Comparison of ENCODE assay signal across 10 mouse cellular contexts in genomic region chr6:119466921-119467784, GRCm38 (mm10). TPM values are rescaled to one million over a fixed set of nuclear protein-coding genes. Genes with fewer than 3 reads are reported as not detected.
DNase-seq lines count a peak whose midpoint lies in the region; ATAC-seq and TF ChIP-seq lines count a peak whose summit lies in the region.
"Had no signal": no experiment of that assay in that cellular context is flagged by ENCODE, and none has a peak within 500 bp of the region (broad histone marks: within the 10 kb centered on the region; RNA-seq: fewer than 3 reads in every experiment).

No protein-coding gene starts in this region.

- intact Hi-C loops in gastrocnemius, adult 2 months (cut with DNase I), result no loop called here
- intact Hi-C loops in gastrocnemius, postnatal 14 days (cut with DNase I; ENCODE audit: low total_unique reads), result no loop called here

- no peak overlapping the region for H3K9ac ChIP-seq in heart, embryonic 15.5 days
- no peak overlapping the region for H3K9ac ChIP-seq in forebrain, embryonic 15.5 days (replicated peaks)
- H3K9ac ChIP-seq: forebrain, postnatal 0 days; limb, embryonic 13.5 days had no signal

- no peaks in the 10 kb centered on the region for H3K9me3 ChIP-seq in heart, embryonic 15.5 days (replicated peaks)
- no peaks in the 10 kb centered on the region for H3K9me3 ChIP-seq in limb, embryonic 10.5 days (replicated peaks)
- H3K9me3 ChIP-seq in forebrain, embryonic 15.5 days, result no peaks in the 10 kb centered on the region
- H3K9me3 ChIP-seq: limb, embryonic 13.5 days had no signal

- WGBS in heart, embryonic 15.5 days, result 35% methylated on average over 10 of the region's 10 CpGs
- 67% methylated on average over 10 of the region's 10 CpGs for WGBS in limb, embryonic 10.5 days
- 77% methylated on average over 10 of the region's 10 CpGs for WGBS in forebrain, embryonic 15.5 days

- no peak for TF ChIP-seq CTCF in gastrocnemius, adult 2 months (IDR thresholded peaks at IDR 0.05)

- H3K4me2 ChIP-seq in heart, embryonic 15.5 days, result no peak overlapping the region
- no peak overlapping the region for H3K4me2 ChIP-seq in forebrain, embryonic 15.5 days (replicated peaks)
- H3K4me2 ChIP-seq: limb, embryonic 13.5 days had no signal

- H3K4me1 ChIP-seq in heart, embryonic 15.5 days (replicated peaks), result peaks cover 9% of the 10 kb centered on the region
- peaks cover 10% of the 10 kb centered on the region for H3K4me1 ChIP-seq in limb, embryonic 10.5 days
- H3K4me1 ChIP-seq in forebrain, embryonic 15.5 days, result no peaks in the 10 kb centered on the region
- H3K4me1 ChIP-seq: limb, embryonic 13.5 days had no signal

- no peaks in the 10 kb centered on the region for H3K36me3 ChIP-seq in heart, embryonic 15.5 days
- H3K36me3 ChIP-seq in limb, embryonic 10.5 days, result 0 out of 2 replicates have a peak, but pooled peaks cover 3% of the 10 kb centered on the region
- no peaks in the 10 kb centered on the region for H3K36me3 ChIP-seq in forebrain, embryonic 15.5 days
- H3K36me3 ChIP-seq: limb, embryonic 13.5 days had no signal

- no peak for ATAC-seq in heart, embryonic 15.5 days (replicated peaks; ENCODE audit: insufficient number of reproducible peaks, insufficient read depth, low FRiP score, low read depth)
- ATAC-seq in forebrain, embryonic 15.5 days (replicated peaks), result no peak
- ATAC-seq: forebrain, postnatal 0 days had no signal

- H3K27me3 ChIP-seq in heart, embryonic 15.5 days, result no peaks in the 10 kb centered on the region
- H3K27me3 ChIP-seq in limb, embryonic 10.5 days (ENCODE audit: low read depth, poor library complexity, severe bottlenecking), result no peaks in the 10 kb centered on the region
- no peaks in the 10 kb centered on the region for H3K27me3 ChIP-seq in forebrain, embryonic 15.5 days
- H3K27me3 ChIP-seq: limb, embryonic 13.5 days had no signal

- peak overlapping the region; percentile 74 for H3K27ac ChIP-seq in gastrocnemius, adult 2 months
- peak overlapping the region; percentile 74 for H3K27ac ChIP-seq in heart, embryonic 15.5 days
- peak overlapping the region; percentile 27; the same call in 1 of the 2 replicates for H3K27ac ChIP-seq in limb, embryonic 10.5 days
- H3K27ac ChIP-seq in forebrain, embryonic 15.5 days (replicated peaks), result no peak overlapping the region
- H3K27ac ChIP-seq: limb, embryonic 13.5 days had no signal

- peak; percentile 45 for DNase-seq in gastrocnemius, adult 2 months
- DNase-seq in gastrocnemius, postnatal 14 days, result no peak
- DNase-seq in brain, adult 2 months (ENCODE audit: low read depth, low spot score), result peak; percentile 84
- no peak for DNase-seq in limb, embryonic 10.5 days (ENCODE audit: low spot score)
- DNase-seq in thymus, adult 18-20 months, result no peak
- DNase-seq in frontal cortex, postnatal 14 days (ENCODE audit: low spot score in 2 of 2), result no peak
- DNase-seq: forebrain, postnatal 0 days had no signal

- H3K4me3 ChIP-seq in gastrocnemius, adult 2 months, result no peak overlapping the region; the same call in 1 of the 2 replicates
- no peak overlapping the region for H3K4me3 ChIP-seq in heart, embryonic 15.5 days
- no peak overlapping the region for H3K4me3 ChIP-seq in limb, embryonic 10.5 days
- H3K4me3 ChIP-seq in forebrain, embryonic 15.5 days, result no peak overlapping the region
- H3K4me3 ChIP-seq: limb, embryonic 13.5 days had no signal

RNA-seq across cellular contexts. Expression of gene Fbxl14, which starts 12.3 kb away (rescaled TPM):
- total RNA-seq in gastrocnemius, adult 2 months (2021), result 10 to 100 TPM; 10.3 to 10.4 TPM
- 10 to 100 TPM in 1 of 2 experiments, 1 to 10 TPM in 1; 9.2 to 11.1 TPM for total RNA-seq in gastrocnemius, postnatal 14 days (2021)
- 2.7 and 3.1 TPM in 2 replicates for polyA plus RNA-seq in heart, embryonic 15.5 days (2015; fragmentation: Nextera tagmentation; extraction: Ambion mirVana)
- polyA plus RNA-seq in limb, embryonic 10.5 days (2016; fragmentation: Nextera tagmentation; extraction: Ambion mirVana), result 3.0 and 3.5 TPM in 2 replicates
- 3.7 and 4.0 TPM in 2 replicates for polyA plus RNA-seq in forebrain, embryonic 15.5 days (2015; fragmentation: Nextera tagmentation; extraction: Ambion mirVana)

RNA-seq across cellular contexts. Expression of gene Adipor2, which starts 49.6 kb away (rescaled TPM):
- 10 to 100 TPM; 87.7 to 94.8 TPM for total RNA-seq in gastrocnemius, adult 2 months (2021)
- total RNA-seq in gastrocnemius, postnatal 14 days (2021), result 10 to 100 TPM; 53.0 to 60.4 TPM
- 31.2 and 33.9 TPM in 2 replicates for polyA plus RNA-seq in heart, embryonic 15.5 days (2015; fragmentation: Nextera tagmentation; extraction: Ambion mirVana)
- polyA plus RNA-seq in limb, embryonic 10.5 days (2016; fragmentation: Nextera tagmentation; extraction: Ambion mirVana), result 27.8 and 29.4 TPM in 2 replicates
- polyA plus RNA-seq in forebrain, embryonic 15.5 days (2015; fragmentation: Nextera tagmentation; extraction: Ambion mirVana), result 43.1 and 45.5 TPM in 2 replicates

Comparison
In these comparisons a context has a peak if more than half of its experiments do, and no peak if none do; other contexts are left out.
1. DNase-seq: peak in gastrocnemius, adult 2 months (single experiment) and brain, adult 2 months (single experiment); none in gastrocnemius, postnatal 14 days (single experiment), limb, embryonic 10.5 days (single experiment), thymus, adult 18-20 months (0 of 2) and frontal cortex, postnatal 14 days (0 of 2).